Mouse (Mus musculus): Measurements from ENCODE around the gene Serpina1b.

- no peak for TF ChIP-seq CTCF (IDR thresholded peaks at IDR 0.05; ENCODE audit: borderline replicate concordance, insufficient read depth, low read length)
- no peak for TF ChIP-seq POLR2A (IDR thresholded peaks at IDR 0.05; ENCODE audit: low read depth, low read length)
Measured at GRCm38 (mm10) chr12:103695429-103695828, 134.7 kb downstream of the Serpina1b start, which contains the start of gene Serpina1f.

Measured in embryonic fibroblast, embryonic 13.5 days (primary cell).